Mouse (Mus musculus) G1E-ER4 (cell line): ENCODE measurements around the gene Serpina9. TPM values are rescaled to one million over a fixed set of nuclear protein-coding genes. Genes with fewer than 3 reads are reported as not detected.

Experiments used
- GATA1 ChIP-seq: IDR thresholded peaks from one replicate; pipeline ENCODE4 v1.8.0; 2012; ENCODE audit warnings: low read length, inconsistent platforms
- polyA plus RNA-seq: library from polyadenylated mRNA; stranded (reverse); fragments of >175 nt; gene quantifications from 2 replicates; pipeline ENCODE4 v1.2.3, GENCODE M21; 2012

Gene Serpina9
- polyA plus RNA-seq, 1 experiment: not detected

DNA sequence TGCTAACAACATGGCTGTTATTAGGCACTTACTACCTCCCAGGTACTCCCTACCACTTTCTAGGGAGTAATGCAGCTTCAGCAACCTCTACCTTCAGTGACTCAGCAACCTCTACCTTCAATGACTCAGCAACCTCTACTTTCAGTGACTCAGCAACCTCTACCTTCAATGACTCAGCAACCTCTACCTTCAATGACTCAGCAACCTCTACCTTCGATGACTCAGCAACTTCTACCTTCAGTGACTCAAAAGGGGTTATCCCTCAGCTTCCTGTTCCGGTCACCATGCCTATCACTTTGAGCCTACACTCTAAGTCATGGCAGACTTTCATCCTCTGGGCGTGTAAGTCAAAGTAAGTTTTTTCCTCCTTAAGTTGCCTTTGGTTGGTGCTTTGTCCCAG lies 13.0 kb downstream of the Serpina9 start:
- TF ChIP-seq GATA1: no peak

DNA sequence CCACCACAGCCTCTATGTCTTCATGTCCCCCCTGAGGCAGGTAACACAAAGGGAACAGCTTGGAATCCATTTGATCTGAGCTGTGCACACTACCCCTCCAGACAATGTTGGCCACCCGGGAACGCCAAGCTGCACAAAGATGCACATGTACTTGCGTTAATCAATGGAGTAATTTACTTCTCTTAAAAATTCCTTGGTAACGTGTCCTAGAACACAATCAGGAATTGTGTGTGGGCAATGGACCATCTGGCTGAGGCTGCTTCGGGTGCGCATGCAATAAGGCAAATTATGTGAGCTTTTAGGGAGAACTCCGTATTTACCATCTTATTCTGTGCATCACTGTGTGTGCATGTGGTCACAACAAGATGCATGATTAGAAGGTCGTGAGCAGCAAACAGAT lies 13.9 kb downstream of the Serpina9 start:
- no peak for TF ChIP-seq GATA1

DNA sequence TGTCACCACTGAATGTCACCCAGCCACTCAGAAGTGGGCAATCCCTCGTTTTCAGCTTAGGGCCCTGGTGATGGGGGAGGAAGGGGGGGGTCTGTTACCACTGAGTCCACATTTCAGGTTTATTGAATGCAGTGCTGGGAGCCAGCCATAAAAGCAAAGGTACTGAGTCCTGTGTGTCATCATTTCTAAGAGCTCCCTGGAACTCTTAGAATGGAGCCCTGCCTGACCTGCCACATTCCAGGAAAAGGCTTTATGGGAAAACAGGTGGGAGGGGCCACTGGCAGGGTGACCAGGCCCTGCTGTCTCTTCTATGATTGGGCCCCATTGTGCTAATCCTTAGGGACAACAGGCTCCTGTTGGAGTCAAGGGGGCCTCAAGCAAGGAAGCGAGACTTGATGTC lies 17.0 kb downstream of the Serpina9 start:
- no peak for TF ChIP-seq GATA1

DNA sequence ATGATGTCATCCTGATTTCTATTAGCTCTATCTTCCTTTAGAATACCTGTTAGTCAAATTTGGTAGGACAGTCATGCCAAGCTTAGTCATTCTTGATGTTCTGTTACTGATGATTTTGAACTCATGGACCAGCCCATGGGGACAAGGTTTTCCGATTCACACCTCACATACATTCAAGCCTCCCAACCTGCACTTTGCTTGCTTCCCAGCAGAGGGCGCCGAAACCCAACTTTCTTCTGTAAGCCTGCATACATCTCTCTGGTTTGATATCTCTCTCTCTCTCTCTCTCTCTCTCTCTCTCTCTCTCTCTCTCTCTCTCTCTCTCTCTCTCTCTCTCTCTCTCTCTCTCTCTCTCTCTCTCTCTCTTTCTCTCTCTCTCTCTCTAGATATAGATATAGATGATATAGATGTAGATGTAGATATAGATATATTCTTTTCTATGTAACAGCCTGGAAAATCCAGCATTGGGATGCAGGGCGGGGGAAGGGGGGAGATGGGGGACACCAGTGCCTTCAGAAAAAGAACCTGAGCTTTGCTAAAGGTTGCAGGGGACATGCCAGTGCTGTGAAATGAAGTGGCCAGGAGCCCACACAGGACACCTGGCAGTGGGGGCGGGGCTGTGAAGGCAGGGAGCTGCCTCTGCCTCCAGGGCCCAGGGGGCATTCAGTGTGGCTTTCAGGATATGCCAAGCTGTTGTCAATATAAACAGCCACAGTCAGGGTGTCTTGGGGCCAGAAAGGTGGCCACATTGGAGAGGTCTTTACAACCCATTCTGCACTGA lies 18.1 kb downstream of the Serpina9 start:
- TF ChIP-seq GATA1: no peak

DNA sequence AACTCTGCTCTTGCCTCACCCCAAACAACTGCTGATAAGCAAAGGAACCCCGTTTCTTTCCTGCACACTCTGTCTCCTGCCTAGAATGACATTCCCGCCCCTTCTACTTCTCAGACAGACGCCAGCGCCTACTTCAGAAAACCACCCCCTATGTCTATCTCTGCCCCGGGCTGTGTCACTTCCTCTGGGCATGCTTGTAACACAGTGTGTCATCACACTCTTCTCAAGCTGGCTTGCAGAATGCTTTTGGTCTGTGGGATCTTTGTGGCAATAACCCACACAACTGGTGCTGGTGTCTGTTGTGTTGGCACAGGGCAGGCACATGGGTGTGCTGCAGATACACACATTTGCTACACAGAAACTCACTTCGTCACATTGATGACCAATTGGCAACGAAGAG lies 20.6 kb downstream of the Serpina9 start:
- no peak for TF ChIP-seq GATA1

DNA sequence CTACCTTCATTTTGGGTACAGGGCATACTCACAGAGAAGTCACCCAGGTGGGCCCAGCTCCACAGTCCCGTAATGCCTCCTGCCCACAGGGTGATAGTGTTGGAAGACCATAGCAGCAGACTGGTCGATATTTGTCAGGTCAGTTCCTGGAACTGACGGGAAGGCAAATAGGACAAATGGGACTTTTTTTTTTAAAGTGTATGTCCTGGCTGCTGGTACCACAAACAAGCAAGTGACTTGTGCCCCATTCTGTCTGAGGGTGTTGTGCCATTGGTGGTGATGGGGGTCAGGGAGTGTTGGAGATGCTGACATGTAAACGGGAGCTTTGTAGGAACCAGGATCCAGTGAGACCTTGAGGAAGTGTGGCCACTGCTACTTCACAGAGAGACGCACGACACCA lies 23.7 kb downstream of the Serpina9 start, which contains the start of gene Serpina11:
Gene Serpina11, minus strand, starts transcription at position 101 of the 400 bp plus-strand sequence.
- TF ChIP-seq GATA1: no peak

DNA sequence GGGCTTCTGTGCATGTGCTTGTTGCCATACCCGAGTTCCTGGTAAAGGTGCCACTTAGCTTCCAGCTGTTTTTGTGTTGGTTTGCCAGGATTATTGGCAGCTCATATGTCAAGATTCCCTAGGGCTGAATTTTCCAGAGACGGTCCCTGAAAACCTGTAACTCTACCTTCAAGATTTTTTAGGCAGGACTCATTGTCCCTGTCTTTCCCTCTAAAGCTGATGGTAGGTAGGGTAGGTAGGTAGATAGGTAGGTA lies 24.1 kb downstream of the Serpina9 start:
- no peak for TF ChIP-seq GATA1

DNA sequence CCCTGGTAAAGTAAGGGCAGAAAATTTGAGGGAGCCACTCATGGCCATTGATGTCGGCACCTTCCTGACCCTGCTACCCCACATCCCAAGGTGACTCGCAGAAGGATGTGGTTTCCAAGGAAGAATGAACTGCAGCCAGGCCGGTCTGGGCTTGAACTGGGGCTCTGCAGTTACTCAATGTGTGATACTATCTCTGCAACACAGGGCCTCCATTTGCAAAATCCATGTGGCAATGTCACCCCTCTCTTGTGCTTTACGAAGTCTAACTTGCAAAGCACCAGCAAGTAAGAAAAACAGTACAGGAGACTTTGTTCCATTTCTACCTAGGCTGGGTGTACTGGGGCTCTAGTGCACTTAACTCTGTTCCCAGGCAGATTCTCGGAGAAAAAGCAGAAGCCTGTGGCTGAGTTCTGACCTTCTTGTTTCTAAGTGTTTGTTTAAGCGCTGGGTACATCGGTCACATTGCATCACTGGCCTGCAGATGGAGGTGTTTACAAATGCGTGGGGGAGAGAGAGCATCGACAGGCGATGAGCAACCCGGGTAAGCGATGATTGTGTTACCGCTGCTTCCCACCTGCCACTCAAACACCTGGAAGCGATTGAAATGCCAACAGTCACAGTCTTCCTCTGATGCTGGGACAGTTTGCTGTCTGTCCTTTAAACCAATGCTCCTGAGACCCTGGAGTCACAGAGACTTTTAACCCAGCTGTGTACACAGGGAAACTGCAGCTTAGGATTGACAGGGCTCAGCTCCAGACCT lies 24.6 kb downstream of the Serpina9 start:
- no peak for TF ChIP-seq GATA1

DNA sequence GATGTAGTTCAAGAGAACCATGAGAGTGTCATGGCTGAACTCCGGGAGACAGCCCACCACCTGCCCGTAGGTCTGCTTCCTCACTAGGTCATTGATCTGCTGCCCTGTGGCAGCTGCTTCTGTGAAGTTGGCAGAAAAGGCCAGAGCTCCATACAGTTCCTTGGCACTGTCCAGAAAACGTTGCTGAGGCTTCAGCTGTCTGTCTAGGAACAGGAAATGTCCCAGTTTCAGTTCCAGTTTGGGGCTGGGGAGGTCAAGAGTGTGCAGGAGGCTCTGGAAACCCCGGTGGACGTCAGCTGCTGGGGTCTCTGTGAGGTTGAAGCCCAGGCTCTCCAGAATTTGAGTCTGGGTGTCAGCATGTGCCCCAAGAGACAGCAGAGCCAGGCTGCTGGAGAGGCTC lies 27.7 kb downstream of the Serpina9 start:
- TF ChIP-seq GATA1: no peak

DNA sequence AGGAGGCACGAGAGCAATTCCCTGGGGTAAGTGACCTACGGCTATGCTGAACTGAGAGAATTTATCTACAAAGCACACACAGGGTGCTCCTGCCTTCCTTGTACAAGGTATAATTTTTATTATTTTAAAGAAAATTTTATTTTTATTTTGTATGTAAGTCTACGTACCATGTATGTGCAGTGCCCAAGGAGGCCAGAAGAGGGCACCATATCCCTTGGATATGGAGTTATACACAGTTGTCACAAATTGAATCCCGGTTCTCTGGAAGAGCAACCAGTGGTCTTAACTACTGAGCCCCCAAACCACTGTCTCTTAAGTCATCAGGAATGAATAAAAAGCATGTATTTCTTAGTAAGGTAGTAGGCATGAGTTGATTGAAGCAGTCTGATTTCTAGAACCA lies 28.6 kb downstream of the Serpina9 start:
- TF ChIP-seq GATA1: no peak

DNA sequence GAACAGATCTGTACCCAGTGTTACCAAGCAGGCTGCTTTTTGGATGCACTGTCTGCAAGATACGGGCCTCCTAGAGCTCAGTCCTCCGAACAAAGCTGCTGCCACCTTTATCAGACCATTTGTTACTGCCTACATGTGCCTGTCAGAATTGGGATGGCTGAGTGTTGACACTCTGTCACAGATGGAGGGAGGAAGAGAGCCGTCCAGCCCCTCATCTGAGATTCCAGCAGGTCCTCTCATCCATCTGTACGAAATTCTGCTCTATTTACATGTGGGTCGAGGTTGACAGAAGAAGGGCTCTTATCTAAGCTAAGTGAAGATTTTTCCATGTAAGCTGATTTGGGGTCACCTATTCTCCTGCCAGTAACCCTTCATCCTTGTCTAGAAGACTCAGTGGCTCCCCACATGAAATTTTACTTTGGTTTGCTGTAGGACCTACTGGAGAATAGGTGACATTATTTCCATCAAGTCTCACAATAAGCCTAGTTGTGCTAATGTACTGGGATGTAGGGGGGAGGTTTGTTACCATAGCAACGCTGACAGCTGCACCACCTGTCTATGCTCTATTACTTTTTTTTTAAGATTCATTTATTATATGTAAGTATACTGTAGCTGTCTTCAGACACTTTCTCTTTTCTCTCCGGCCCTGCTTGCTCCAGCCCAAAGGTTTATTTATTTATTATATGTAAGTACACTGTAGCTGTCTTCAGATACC lies 31.8 kb downstream of the Serpina9 start:
- no peak for TF ChIP-seq GATA1

DNA sequence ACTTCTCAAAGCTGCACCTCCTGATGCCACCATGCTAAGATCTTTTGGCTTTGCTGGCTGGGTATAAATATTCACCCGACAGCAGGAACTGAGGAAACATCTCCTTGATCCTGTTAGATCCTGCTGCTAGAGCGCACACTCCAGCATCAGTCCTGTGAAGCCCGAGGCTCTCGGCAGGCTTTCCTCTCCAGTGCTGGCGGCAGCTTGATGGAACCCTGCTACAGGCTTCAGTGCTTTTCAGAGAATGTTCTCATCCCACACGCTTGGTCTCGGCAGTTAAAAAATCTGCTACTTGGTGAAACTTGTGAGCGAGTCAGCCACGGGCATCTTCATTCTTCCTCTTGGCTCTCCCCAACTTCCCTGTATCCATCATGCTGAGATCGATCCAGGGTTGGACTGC lies 35.3 kb downstream of the Serpina9 start:
- TF ChIP-seq GATA1: no peak

DNA sequence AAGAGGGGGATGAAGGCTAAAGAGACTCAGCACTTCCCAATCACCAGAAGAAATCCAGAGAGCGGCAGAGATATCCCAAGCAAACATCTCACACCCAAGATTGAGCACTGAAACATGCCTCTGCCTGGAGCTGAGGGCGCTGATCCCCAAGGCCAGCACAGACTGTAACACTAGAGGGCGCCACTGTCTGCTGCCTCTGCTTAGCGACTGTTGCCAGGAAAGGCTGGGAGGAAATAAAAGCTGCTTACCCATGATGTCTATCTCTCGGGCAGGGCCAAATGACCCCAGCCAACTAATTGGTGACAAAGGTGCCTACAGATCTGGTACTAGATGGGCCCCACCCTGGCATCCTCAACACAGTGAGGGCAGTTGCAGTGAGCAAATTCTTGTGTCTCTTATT lies 35.7 kb downstream of the Serpina9 start:
- TF ChIP-seq GATA1: no peak

DNA sequence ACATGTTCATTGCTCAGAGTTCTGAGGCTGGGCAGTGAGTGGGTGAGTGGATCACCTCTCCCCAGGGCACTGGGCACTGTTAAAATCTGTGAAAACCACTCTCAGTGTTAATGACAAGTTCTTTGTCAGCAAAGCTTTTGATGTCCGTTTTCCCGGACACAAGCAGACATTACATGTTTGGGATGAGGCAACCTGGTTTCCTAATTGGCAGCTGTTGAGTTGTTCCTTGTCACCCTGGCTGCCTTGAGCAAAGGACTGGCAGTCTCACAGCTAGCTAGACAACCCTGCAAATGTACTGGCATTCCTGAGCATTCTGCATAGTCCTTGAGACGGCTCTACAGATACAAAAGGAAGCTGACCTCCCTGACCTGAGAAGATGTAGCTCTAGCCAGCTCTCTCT lies 36.5 kb downstream of the Serpina9 start:
- TF ChIP-seq GATA1: no peak

DNA sequence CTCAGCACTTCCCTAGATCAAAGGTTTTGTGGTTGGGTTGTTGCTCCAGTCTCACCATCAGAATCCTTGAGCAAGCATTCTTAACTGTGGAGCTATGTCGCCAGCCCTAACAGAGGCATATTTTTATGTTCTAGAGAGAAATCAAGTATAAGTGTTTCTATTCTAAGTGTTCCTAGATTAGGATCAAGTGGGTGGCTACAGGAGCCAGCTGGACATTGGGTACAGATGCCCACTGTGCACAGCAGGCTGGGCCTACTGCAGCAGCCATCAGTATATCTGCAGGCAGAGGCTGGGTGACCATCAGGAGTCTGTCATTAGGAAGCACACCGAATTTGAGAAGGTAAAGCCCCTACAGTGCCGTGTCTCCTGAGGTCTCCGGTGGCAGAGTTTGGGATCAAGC lies 42.5 kb downstream of the Serpina9 start:
- no peak for TF ChIP-seq GATA1

DNA sequence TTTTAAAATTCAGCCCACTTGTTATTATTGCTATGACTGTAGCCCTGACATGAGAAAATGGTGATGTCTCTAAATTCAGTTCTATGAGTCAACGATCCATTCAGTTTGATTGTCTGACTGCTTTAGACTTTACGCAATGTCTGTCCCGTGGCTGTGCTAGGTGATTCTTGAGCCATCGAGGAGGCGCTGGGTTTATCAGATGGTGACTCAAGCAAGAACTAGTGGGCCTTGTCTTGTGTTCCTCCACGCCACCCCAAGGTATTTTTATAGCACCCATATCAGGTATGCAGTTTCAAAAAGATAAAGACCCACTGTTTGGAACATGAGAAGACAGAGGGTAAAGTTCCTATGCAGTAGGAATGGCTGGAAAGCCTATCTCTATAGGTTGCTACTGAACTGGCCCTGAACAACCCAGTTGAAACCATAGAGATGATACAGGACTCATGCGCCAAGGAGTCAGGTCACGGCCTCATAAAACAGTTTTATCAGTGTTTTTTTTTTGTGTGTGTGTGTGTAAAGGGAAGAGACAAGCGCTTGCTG lies 43.9 kb downstream of the Serpina9 start:
- no peak for TF ChIP-seq GATA1
